Mouse (Mus musculus) intestine, embryonic 14.5 days (tissue): ENCODE results near the gene Slc43a3. TPM values are rescaled to one million over a fixed set of nuclear protein-coding genes. Genes with fewer than 3 reads are reported as not detected.
"Not testable (repeated sequence)": the region's sequence is repeated elsewhere in the genome, so short reads cannot be mapped to it uniquely, and the experiment has no call there.

Experiments used
- ATAC-seq: fragments of 200-750 bp; cut with Nextera tagmentation; replicated peaks from 2 replicates; pipeline ENCODE4 v1.8.0; 2017; ENCODE audit warnings: low read depth, moderate number of reproducible peaks, moderate TSS enrichment, moderate library complexity; ENCODE audit not compliant: low FRiP score, low TSS enrichment
- DNase-seq: peaks from one replicate; pipeline ENCODE4 v3.0.0-alpha.2; 2018; ENCODE audit warnings: low spot score
- H3K27ac ChIP-seq: fragments of 300-500 bp; sonication (generic); 2 replicates; pipeline ENCODE4 v1.5.1; 2014; ENCODE audit warnings: low read depth, mild to moderate bottlenecking, control low read depth
- H3K27me3 ChIP-seq: fragments of 300-500 bp; sonication (generic); replicated peaks from 2 replicates; pipeline ENCODE4 v1.6.1; 2014; ENCODE audit warnings: low read length, control low read depth; ENCODE audit not compliant: control insufficient read depth, insufficient read depth
- H3K36me3 ChIP-seq: fragments of 300-500 bp; sonication (generic); 2 replicates; pipeline ENCODE4 v1.6.1; 2014; ENCODE audit warnings: low read length, control low read depth; ENCODE audit not compliant: control insufficient read depth, insufficient read depth
- H3K4me1 ChIP-seq: fragments of 300-500 bp; sonication (generic); replicated peaks from 2 replicates; pipeline ENCODE4 v1.6.1; 2014; ENCODE audit warnings: low read length, control low read depth, mixed read lengths; ENCODE audit not compliant: control insufficient read depth, insufficient read depth
- H3K4me2 ChIP-seq: fragments of 300-500 bp; sonication (generic); 2 replicates; pipeline ENCODE4 v1.6.1; 2014; ENCODE audit warnings: low read length
- H3K4me3 ChIP-seq: fragments of 300-500 bp; sonication (generic); 2 replicates; pipeline ENCODE4 v1.5.1; 2014; ENCODE audit warnings: low read depth, low read length, control low read depth, mixed read lengths
- H3K9ac ChIP-seq: fragments of 300-500 bp; sonication (generic); 2 replicates; pipeline ENCODE4 v1.6.1; 2014; ENCODE audit warnings: mild to moderate bottlenecking, low read length
- H3K9me3 ChIP-seq: fragments of 300-500 bp; sonication (generic); 2 replicates; pipeline ENCODE4 v1.6.1; 2016; ENCODE audit warnings: low read length, control low read depth; ENCODE audit not compliant: control insufficient read depth
- WGBS: fragments of 180-500 bp; shearing (Covaris S2); extraction: QIAGEN DNeasy Blood & Tissue Kit; methylation state at CpG from one replicate; pipeline ENCODE4 v1.1.7; 2014; 5-methylcytosine and 5-hydroxymethylcytosine counted together
- polyA plus RNA-seq: library from polyadenylated mRNA; unstranded; fragments of >200 nt; fragmentation: Nextera tagmentation; extraction: Ambion mirVana; gene quantifications from 2 replicates; pipeline ENCODE4 v1.2.1, GENCODE M21; 2014

The Slc43a3 gene
- polyA plus RNA-seq, 1 experiment from 2014 or later: 46.7 TPM

DNA sequence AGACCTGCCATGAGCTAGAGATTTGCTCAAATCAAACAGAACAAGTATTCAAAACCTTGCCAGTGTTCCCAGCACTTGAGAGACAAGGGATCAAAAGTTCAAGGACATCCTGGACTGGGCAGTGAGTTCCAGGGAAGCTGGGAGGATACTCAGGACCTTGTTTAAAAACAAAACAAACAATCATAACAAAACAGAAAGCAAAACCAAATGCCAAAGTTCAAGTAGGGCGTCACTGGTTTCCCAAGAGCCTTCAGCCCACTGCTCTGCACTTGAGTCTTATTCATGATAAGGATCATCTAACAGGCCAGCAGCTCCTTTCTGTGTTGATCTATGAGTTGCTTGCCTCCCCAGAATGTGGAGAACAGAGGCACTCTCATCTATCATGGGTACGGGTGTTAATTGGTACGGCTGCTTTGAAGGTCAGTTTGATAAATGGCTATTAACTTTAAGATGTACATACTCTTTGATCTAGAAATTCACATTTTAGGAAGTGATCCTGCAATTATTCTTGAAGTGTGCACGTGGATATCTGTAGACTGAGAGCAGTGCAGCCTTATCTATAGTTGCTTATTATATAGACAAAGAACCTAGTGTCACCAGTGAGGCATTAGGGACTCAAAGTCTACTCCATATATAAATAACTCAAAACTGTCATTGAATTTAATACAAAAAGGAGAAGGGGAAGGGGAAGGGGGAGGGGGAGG, 40.7 kb upstream of the Slc43a3 start:
- Histone ChIP-seq H3K4me3 (no peak overlapping the region), H3K9ac (no peak overlapping the region), H3K27ac (no peak overlapping the region), H3K36me3 (no peaks in the 10 kb centered on the region), H3K27me3 (no peaks in the 10 kb centered on the region), H3K9me3 (no peaks in the 10 kb centered on the region), H3K4me1 (no peaks in the 10 kb centered on the region), H3K4me2 (no peak overlapping the region)
- WGBS: 45% methylated on average over 4 of the region's 4 CpGs
- ATAC-seq (peak; percentile 68; the same call in 1 of the 2 replicates), DNase-seq (no peak)

DNA sequence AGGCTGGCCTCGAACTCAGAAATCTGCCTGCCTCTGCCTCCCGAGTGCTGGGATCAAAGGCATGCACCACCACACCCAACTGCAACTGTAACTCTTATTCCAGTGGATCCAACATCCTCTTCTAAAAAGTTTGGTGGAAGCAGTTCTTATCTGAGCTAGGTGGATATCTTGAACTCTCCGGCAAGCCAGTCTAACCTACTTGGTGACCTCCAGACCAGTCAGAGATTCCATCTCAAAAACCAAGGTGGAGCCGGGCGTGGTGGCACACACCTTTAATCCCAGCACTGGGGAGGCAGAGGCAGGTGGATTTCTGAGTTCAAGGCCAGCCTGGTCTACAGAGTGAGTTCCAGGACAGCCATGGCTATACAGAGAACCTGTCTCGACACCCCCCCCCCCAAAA, 39.7 kb upstream of the Slc43a3 start:
- H3K4me2 ChIP-seq, H3K9me3 ChIP-seq, H3K9ac ChIP-seq, H3K27ac ChIP-seq, H3K4me1 ChIP-seq, H3K27me3 ChIP-seq, H3K4me3 ChIP-seq, ATAC-seq, H3K36me3 ChIP-seq: not testable (repeated sequence)
- peak; percentile 34 for DNase-seq
- 86% methylated on average over 6 of the region's 6 CpGs for WGBS

DNA sequence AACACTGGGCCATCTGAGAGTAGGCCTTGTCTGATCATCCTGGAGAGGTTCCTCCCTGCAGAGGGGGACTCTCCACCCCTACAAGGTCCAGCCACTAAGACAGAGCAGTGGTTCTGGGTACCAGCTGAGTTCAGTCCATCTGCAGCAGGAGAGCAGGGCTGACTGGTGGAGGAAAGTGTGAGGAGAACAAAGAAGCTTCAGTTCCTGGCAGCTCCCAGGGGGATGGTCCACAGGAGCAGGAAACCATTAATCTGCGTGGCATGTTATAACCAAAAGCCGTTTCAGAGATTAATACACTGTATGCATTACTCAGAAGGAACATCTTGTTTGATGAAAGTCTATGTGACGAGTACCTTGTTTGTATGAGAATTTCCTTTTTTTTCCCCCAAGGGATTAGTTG, 23.7 kb upstream of the Slc43a3 start:
- no peaks in the 10 kb centered on the region for H3K36me3 ChIP-seq
- no peak overlapping the region for H3K4me3 ChIP-seq
- no peak overlapping the region for H3K4me2 ChIP-seq
- H3K9ac ChIP-seq: no peak overlapping the region
- peak overlapping the region; percentile 24 for H3K27ac ChIP-seq
- no peaks in the 10 kb centered on the region for H3K9me3 ChIP-seq
- DNase-seq (no peak), ATAC-seq (peak; percentile 28; the same call in 1 of the 2 replicates)
- no peaks in the 10 kb centered on the region for H3K27me3 ChIP-seq
- H3K4me1 ChIP-seq: peaks cover 16% of the 10 kb centered on the region; the same call in 1 of the 2 replicates
- WGBS: 29% methylated on average over 3 of the region's 3 CpGs

DNA sequence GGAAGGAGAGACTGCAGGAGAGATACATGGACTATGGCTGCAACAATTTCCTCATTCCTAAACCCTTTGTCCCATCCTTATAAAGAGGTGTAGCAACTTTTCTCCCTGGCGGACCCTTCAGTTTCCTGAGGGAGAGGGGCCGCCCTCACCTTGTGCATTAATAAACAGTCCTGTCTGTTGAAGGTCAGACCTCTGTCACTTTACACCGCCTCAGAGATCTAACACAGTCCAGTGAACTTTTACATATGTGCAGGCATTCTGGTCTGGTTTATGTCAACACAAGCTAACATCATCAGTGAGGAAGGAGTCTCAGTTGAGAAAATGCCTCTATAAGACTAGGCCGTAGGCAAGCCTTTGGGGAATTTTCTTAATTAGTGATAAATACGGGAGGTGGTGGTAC, 22.5 kb upstream of the Slc43a3 start:
- WGBS: 44% methylated on average over 5 of the region's 5 CpGs
- Histone ChIP-seq H3K9me3 (no peaks in the 10 kb centered on the region), H3K27me3 (no peaks in the 10 kb centered on the region), H3K9ac (no peak overlapping the region), H3K4me2 (no peak overlapping the region), H3K4me3 (no peak overlapping the region), H3K4me1 (peaks cover 21% of the 10 kb centered on the region; the same call in 1 of the 2 replicates), H3K27ac (peak overlapping the region; percentile 54; the same call in 1 of the 2 replicates), H3K36me3 (no peaks in the 10 kb centered on the region)
- ATAC-seq (peak; percentile 51), DNase-seq (no peak)

DNA sequence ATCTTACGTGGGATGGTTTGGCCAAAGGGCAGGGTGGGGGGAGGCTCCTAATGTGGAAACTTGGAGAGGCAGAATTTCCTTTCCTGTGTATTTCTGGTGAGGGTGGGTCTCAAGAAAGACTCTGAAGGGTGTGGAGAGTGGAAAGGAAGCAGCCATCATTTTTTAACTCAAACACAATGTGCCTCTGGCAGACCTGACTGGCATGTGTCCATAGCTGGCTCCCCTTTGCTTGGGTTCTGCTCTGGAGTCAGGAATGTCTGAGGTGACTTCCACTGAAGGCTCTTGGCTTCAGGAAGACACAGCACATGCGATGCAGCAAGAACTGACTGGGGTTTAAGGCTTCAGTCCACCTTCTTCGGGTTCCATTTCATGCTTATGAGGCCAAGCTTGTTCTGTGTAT, 21.0 kb upstream of the Slc43a3 start:
- no peak for ATAC-seq
- no peaks in the 10 kb centered on the region for H3K27me3 ChIP-seq
- H3K27ac ChIP-seq: no peak overlapping the region
- no peak for DNase-seq
- no peak overlapping the region for H3K9ac ChIP-seq
- 73% methylated on average over 3 of the region's 3 CpGs for WGBS
- no peaks in the 10 kb centered on the region for H3K36me3 ChIP-seq
- H3K9me3 ChIP-seq: no peaks in the 10 kb centered on the region
- no peak overlapping the region for H3K4me3 ChIP-seq
- peaks cover 21% of the 10 kb centered on the region; the same call in 1 of the 2 replicates for H3K4me1 ChIP-seq
- H3K4me2 ChIP-seq: no peak overlapping the region

DNA sequence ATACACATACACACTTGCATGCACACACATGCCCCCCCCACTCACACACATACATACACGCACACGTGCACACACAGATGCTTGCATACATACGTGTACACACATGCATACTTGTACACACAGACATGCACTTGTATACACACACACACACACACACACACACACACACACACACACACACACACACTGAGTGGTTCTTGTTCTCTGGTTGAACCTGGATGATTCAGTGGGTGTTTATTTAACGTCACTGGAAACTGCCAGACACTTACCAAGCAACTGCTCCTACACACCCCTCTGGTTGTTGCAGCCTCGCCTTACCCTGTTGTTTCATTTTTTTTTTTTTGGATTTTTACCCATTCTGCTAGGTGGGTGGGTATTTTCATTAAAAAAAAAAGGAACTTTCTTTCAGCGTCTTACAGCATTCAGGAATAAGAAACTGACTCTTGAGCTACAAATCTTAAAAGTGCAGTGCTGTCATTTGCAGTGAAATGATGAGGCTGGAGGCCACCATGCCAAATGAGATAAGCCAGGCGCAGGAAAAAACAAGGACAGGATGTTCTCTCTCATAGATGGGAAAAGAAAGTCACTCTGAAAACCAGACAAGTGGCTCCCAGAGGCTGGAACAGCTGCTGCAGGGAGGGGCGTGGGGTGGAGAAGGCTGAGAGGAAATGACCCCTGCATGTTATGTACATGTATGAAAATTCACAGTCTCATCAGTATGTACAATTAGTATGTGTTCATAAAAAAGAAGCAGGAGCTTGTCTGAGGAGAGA, 19.6 kb upstream of the Slc43a3 start:
- Histone ChIP-seq H3K27ac (peak overlapping the region; percentile 24), H3K4me1 (peaks cover 21% of the 10 kb centered on the region; the same call in 1 of the 2 replicates), H3K4me2 (no peak overlapping the region), H3K27me3 (no peaks in the 10 kb centered on the region), H3K4me3 (no peak overlapping the region), H3K9me3 (no peaks in the 10 kb centered on the region), H3K9ac (no peak overlapping the region), H3K36me3 (no peaks in the 10 kb centered on the region)
- no peak for DNase-seq
- ATAC-seq: no peak
- WGBS: 46% methylated on average over 8 of the region's 8 CpGs

DNA sequence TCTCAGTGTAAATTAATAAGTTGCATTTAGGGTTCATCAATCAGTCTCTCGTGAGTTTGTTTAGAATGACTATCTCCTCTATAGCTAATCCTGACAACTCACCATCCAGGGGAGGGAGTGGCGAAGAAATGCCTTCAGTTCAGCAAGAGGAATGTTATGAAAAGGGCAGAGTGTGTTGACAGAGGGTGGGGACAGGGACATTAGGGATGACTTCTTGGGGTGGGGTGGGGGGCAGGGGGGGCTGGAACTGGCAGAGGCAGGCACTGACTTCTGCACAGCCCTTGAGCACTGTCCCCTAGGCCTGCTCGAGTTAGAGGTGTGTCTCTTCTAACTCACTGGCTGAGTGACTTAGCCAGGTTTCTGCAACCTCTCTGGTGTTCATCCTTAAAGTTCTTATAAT, 18.2 kb upstream of the Slc43a3 start:
- no peaks in the 10 kb centered on the region for H3K27me3 ChIP-seq
- DNase-seq: no peak
- WGBS: 18% methylated on average over 3 of the region's 3 CpGs
- peak; percentile 41; the same call in 1 of the 2 replicates for ATAC-seq
- no peak overlapping the region for H3K4me2 ChIP-seq
- no peak overlapping the region for H3K27ac ChIP-seq
- H3K9me3 ChIP-seq: no peaks in the 10 kb centered on the region
- H3K36me3 ChIP-seq: no peaks in the 10 kb centered on the region
- no peak overlapping the region for H3K9ac ChIP-seq
- no peak overlapping the region for H3K4me3 ChIP-seq
- peaks cover 18% of the 10 kb centered on the region; the same call in 1 of the 2 replicates for H3K4me1 ChIP-seq

DNA sequence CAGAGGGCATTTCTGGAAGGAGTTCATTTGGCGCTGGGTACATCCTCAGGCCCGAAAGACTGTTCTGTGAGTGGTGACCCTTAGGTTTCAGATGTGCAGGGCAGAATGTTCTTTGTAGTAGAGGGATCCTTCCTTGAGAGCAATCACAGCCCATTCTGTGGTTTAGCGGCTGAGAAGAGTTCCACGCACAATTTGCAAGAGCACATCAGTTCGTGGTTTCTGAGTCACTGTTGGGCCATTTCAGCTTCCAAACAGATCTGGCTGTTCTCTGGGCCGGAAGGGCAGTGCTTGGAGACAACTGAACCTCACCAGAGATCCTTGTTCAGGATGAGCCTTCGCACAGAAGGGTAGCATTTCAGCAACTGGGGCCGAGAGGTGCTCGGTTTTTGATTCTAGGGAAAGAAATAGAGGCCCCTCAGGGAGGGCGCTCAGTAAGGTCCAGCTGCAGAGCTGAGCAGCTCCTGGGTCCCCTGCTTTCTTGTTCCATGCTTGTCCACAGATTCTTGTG, 16.7 kb upstream of the Slc43a3 start:
- no peak for DNase-seq
- no peak for ATAC-seq
- H3K27ac ChIP-seq: no peak overlapping the region

More for the DNA sequence above, 16.7 kb upstream of the Slc43a3 start:
- no peaks in the 10 kb centered on the region; the same call in 1 of the 2 replicates for H3K9me3 ChIP-seq
- H3K4me3 ChIP-seq: no peak overlapping the region
- no peaks in the 10 kb centered on the region for H3K27me3 ChIP-seq
- H3K4me1 ChIP-seq: peaks cover 14% of the 10 kb centered on the region; the same call in 1 of the 2 replicates
- H3K9ac ChIP-seq: no peak overlapping the region
- no peaks in the 10 kb centered on the region for H3K36me3 ChIP-seq
- no peak overlapping the region for H3K4me2 ChIP-seq
- WGBS: 88% methylated on average over 10 of the region's 10 CpGs
